Mouse (Mus musculus): ENCODE data around the gene Pctp. TPM values are rescaled to one million over a fixed set of nuclear protein-coding genes. Genes with fewer than 3 reads are reported as not detected.

Pctp gene
- polyA plus RNA-seq, 1 experiment, result 2.3 TPM

DNA sequence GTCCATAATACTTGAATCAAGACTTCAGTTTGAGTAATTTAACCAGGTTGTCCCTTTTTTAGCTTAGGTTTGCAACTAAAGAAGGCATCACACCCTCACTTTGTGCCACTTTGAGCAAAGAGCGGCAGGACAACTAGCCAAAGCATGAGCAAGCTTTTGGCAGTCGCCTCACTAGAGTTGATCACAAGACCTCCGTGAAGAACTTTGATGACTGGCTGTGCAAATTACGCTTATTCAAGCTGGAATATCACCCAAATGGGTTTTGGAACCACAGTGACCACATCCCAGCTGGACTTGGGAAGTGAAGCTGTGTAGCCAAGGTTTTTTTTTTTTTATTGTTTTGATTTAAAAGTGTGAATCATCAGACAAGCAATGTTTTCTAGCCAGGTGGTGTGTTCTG is 54.9 kb downstream of the Pctp start:
- H3K4me3 ChIP-seq (replicated peaks), result no peak overlapping the region
- no peaks in the 10 kb centered on the region for H3K36me3 ChIP-seq (replicated peaks; ENCODE audit: low read length)
- H3K27me3 ChIP-seq (replicated peaks), result no peaks in the 10 kb centered on the region
- 0 out of 2 replicates have a peak, but pooled peaks cover 5% of the 10 kb centered on the region for H3K9me3 ChIP-seq
- H3K4me1 ChIP-seq, result no peaks in the 10 kb centered on the region
- no peak for TF ChIP-seq GATA1 (IDR thresholded peaks at IDR 0.05; ENCODE audit: borderline replicate concordance, low read length)
- TF ChIP-seq FLI1 (IDR thresholded peaks at IDR 0.05; ENCODE audit: low read length), result no peak

- no peaks in the 10 kb centered on the region for H3K4me1 ChIP-seq
- no peaks in the 10 kb centered on the region for H3K27me3 ChIP-seq (replicated peaks)
- TF ChIP-seq FLI1 (IDR thresholded peaks at IDR 0.05; ENCODE audit: low read length) (no peak), GATA1 (IDR thresholded peaks at IDR 0.05; ENCODE audit: borderline replicate concordance, low read length) (no peak)
- H3K36me3 ChIP-seq (replicated peaks; ENCODE audit: low read length), result no peaks in the 10 kb centered on the region
- H3K9me3 ChIP-seq, result 0 out of 2 replicates have a peak, but pooled peaks cover 5% of the 10 kb centered on the region
- H3K4me3 ChIP-seq (replicated peaks), result no peak overlapping the region
These were observed 57.5 kb downstream of the Pctp start for GRCm38 (mm10) chr11:89945159-89945558.

DNA sequence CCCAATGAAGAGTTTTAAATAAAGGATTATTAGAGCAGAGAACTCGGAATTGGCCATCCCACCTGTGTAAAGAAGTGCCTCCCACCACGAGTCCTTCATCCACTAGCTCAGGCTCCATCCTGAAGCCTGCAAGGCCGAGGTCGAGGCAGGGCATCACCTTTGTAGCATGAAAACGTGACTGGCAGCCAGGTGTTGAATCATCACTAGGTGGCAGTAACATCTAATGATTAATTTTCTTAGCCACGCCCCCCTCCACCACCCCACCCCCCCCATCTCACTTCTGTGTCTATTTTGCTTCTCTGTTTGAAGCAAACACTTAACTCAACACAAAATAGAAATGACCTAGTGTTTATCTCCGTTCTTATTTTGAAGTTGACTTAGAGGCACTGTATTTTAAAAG is 65.5 kb downstream of the Pctp start:
- Histone ChIP-seq H3K4me3 (replicated peaks) (no peak overlapping the region), H3K9me3 (no peaks in the 10 kb centered on the region), H3K4me1 (no peaks in the 10 kb centered on the region), H3K27me3 (replicated peaks) (no peaks in the 10 kb centered on the region), H3K36me3 (replicated peaks; ENCODE audit: low read length) (no peaks in the 10 kb centered on the region)
- no peak for TF ChIP-seq FLI1 (IDR thresholded peaks at IDR 0.05; ENCODE audit: low read length)
- no peak for TF ChIP-seq GATA1 (IDR thresholded peaks at IDR 0.05; ENCODE audit: borderline replicate concordance, low read length)

Other genes with a start within 250 kb of the Pctp start
- gene Ankfn1, start 225.2 kb downstream of the Pctp start, polyA plus RNA-seq (2012; ENCODE audit: insufficient read depth, low replicate concordance), result 0.56 TPM in 1 of 2 replicates, not detected in the other
- not detected in 2 replicates for gene Tmem100, start 27.5 kb upstream of the Pctp start, polyA plus RNA-seq (2012; ENCODE audit: insufficient read depth, low replicate concordance)
- gene Gm45716, start 184.8 kb upstream of the Pctp start, polyA plus RNA-seq (2012; ENCODE audit: insufficient read depth, low replicate concordance), result 6.5 and 7.6 TPM in 2 replicates
- gene Mmd, start 246.6 kb upstream of the Pctp start, polyA plus RNA-seq (2012; ENCODE audit: insufficient read depth, low replicate concordance), result 20.3 and 75.7 TPM in 2 replicates

Measured in megakaryocyte, embryonic 14.5 days (primary cell).